Mouse (Mus musculus) cerebellum, postnatal 10 days (tissue): ENCODE results near the gene Pcnx.
A peak's percentile ranks its signal among the peaks of the same experiment; 100 is the strongest.
"Not testable (repeated sequence)": the region's sequence is repeated elsewhere in the genome, so short reads cannot be mapped to it uniquely, and the experiment has no call there.

Source experiments
- DNase-seq, 2 experiments: peaks; one replicate each; pipeline ENCODE4 v3.0.0; 2021; ENCODE audit warnings: mixed read lengths in 2 of 2

Gene Pcnx

GRCm38 (mm10) chr12:81971884-81972362, 112.1 kb downstream of the Pcnx start:
- no peak for DNase-seq

- DNase-seq: peak; percentile 47 to 54
These were observed 115.0 kb downstream of the Pcnx start for GRCm38 (mm10) chr12:81974806-81975205.

- peak in 1 of 2 experiments; percentile 22 for DNase-seq
These were observed 117.5 kb downstream of the Pcnx start for GRCm38 (mm10) chr12:81977346-81977745.

- DNase-seq: no peak
These were observed 119.5 kb downstream of the Pcnx start for GRCm38 (mm10) chr12:81979312-81979711.

DNA sequence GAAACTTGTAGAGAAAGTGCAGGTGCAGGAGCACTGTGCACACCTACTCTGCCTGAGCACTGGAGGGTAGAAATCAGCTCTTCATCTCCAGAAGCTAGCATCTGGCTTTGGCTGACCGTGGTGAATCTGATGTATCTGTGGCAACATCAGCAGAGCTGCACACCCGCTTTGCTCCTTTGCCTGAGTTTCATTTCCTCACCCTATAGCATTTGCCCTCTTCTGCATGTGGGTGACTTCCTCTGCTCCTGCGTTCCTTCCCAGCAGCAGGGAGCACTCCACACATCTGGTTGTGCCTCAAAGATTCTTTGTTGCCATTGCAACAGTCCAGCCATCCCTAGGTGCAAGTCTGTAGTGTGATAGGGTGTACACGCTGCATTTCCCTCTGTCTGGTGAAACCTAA, 132.3 kb downstream of the Pcnx start:
- no peak for DNase-seq

- no peak for DNase-seq
These were observed 133.2 kb downstream of the Pcnx start for GRCm38 (mm10) chr12:81992996-81993395.

DNA sequence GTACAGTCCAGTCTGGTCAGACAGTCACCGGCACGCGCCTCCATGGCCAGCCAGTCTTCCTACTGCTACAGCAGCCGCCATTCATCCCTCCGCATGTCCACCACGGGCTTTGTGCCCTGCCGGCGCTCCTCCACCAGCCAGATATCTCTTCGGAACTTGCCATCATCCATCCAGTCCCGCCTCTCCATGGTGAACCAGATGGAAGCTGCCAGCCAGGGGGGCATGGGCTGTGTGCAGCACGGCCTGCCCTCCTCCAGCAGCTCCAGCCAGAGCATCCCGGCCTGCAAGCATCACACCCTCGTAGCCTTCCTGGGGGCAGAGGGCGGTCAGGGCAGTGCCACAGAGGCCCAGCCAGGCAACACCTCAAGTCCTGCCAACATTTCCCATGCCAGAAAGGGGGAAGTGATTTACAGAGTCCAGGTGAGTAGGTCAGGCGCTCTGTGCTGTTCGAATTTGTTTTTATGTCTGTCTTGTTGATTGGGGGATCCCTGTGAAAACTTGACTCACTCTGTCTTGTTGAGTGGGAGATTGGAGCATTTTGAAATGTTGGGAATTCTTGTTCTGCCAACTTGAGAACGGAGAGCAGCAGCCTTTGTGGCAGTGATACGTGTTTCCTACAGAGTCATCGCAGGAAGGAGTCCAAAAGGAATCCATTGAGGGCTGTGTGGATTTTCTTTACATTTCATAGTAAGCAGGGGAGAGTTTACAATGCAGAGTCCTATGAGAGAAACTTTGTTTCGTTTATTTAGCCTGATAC, 135.3 kb downstream of the Pcnx start:
- DNase-seq: peak; percentile 39 to 47

DNA sequence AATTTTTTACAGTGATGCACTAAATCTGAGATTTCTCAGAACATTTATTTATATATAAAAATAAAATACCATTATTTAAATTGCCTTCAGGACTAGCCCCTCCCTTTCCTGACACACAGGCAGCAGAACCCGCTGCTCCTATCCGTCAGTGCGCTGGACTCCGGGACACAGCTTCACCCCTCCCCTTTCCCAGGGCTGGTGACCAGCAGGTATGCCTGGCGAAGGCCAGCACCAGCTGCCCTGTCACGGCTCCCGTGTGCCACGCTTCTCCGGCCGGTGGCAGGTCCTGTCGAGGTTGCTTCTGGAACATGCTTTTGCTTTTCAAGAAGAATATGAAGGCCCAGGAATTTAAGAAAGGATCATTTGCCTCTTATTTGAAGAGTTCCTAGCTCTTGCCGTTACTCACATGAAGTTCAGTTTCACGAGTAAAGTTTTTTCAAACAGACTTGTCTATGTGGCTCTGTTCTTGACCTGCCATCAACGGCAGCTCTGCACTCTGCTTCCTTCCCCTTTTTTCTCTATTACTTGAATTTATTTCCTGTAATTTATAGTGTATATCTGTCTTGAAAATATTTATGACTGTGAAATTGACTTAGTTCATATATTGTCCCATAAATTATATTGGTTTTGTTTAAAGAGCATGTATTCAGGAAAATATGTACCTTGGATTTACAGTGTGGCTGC, 137.0 kb downstream of the Pcnx start:
- peak; percentile 18 to 21 for DNase-seq

- no peak for DNase-seq
These were observed 137.7 kb downstream of the Pcnx start for GRCm38 (mm10) chr12:81997497-81997896.

DNA sequence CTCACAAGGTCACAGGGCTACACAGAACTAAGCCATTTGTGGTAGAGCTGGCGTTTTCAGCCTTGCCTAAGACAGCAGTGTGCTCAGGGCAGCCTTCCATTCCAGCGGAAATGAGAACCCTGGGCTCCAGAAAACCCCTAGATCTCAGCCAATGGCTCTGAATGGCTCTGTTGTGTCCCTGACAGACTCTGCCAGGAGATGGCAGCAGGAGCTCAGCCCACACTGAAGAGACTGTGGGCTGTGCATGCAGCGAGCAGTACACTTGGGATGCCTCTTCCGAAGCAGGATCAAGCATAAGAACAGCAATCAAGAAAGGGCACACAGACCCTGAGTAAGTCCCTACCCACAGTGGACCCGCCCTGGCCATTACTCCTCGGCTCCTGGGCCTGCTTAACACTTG, 142.9 kb downstream of the Pcnx start:
- DNase-seq: not testable (repeated sequence)

DNA sequence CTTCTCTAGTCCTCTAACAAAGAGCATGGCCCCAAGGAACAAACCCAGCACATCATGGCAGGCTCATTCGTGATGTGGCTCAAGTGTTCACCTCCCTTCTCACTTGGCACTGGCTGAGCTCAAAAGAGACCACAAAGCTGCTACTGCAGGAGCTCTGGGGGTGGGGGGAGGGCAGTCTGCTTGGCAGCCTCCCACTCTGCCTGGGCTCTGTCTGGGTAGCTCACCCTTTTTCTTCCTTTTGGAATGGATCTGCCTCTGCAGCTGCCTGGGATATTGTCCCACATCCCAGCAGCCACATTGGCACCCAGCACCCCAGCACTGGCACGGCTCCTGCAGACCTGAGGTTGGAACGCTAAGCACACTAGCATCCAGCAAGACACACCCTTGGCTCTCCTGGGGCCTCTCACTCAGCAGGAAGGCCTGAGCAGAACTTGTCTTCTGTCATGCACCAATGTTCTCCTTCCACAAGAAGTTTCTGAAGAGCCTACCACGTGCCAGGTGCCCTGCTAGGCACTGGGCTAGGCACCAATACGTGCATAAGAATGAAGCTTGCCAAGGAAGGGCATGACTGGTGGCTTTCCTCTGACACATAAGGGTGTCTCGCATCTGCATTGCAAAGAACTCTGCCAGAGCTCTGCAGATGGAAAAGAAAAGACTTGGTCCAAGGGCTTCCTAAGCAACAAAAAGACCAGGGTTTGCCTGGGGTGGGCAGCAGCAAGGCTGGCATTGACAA, 166.2 kb downstream of the Pcnx start:
- not testable (repeated sequence) for DNase-seq

GRCm38 (mm10) chr12:82033524-82033923, 173.7 kb downstream of the Pcnx start:
- not testable (repeated sequence) for DNase-seq

DNA sequence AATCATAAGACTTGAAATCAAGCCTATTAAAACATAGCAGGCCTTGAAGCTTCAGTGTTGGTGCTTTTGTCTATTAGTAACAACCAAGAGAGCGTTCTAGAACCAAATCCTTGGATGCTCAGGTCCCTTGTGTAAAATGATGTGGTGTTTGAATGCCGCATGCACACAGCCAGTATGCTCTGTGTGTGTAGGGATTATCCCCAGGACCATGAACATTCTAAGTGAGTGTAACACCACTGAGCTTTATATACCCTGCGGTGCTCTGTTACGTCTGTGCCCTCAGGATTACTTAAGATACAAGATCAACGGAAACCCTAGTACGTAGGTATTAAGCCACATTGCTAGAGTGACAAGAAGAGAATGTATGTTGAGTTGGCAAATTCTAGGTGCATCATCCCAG, 174.2 kb downstream of the Pcnx start:
- not testable (repeated sequence) for DNase-seq

GRCm38 (mm10) chr12:82044078-82044477, 184.3 kb downstream of the Pcnx start:
- not testable (repeated sequence) for DNase-seq
